Mouse (Mus musculus) testis, adult 2 months (tissue): ENCODE measurements around the gene Cyth3. TPM values are rescaled to one million over a fixed set of nuclear protein-coding genes. Genes with fewer than 3 reads are reported as not detected.

Experiments used
- H3K27ac ChIP-seq: fragments of 200-500 bp; 2 replicates; pipeline ENCODE4 v1.5.1; 2012; ENCODE audit warnings: low read depth, low read length; ENCODE audit not compliant: control insufficient read depth, insufficient read depth
- H3K27me3 ChIP-seq: fragments of 200-500 bp; 2 replicates; pipeline ENCODE4 v1.6.1; 2012; ENCODE audit warnings: mild to moderate bottlenecking, low read length, moderate library complexity; ENCODE audit not compliant: control insufficient read depth, insufficient read depth
- H3K36me3 ChIP-seq: fragments of 200-500 bp; 2 replicates; pipeline ENCODE4 v1.6.1; 2012; ENCODE audit warnings: mild to moderate bottlenecking, low read length; ENCODE audit not compliant: control insufficient read depth, insufficient read depth
- H3K4me1 ChIP-seq: fragments of 200-500 bp; 2 replicates; pipeline ENCODE4 v1.6.1; 2012; ENCODE audit warnings: low read length; ENCODE audit not compliant: control insufficient read depth, insufficient read depth
- H3K4me3 ChIP-seq: fragments of 200-500 bp; 2 replicates; pipeline ENCODE4 v1.5.1; 2012; ENCODE audit warnings: low read depth, mild to moderate bottlenecking, low read length, moderate library complexity, mixed read lengths; ENCODE audit not compliant: control insufficient read depth
- CTCF ChIP-seq: fragments of 200-500 bp; IDR thresholded peaks from 2 replicates; pipeline ENCODE4 v1.5.1; 2012; ENCODE audit warnings: low read depth, mild to moderate bottlenecking, inconsistent platforms, low read length, moderate library complexity; ENCODE audit not compliant: control insufficient read depth, insufficient read depth, insufficient replicate concordance
- POLR2A ChIP-seq: fragments of 200-500 bp; IDR thresholded peaks from 2 replicates; pipeline ENCODE4 v1.6.1; 2012; ENCODE audit warnings: low read depth, mild to moderate bottlenecking, inconsistent platforms, low read length, moderate library complexity; ENCODE audit not compliant: control insufficient read depth
- polyA plus RNA-seq: library from polyadenylated mRNA; depleted of rRNA; stranded (reverse); fragments of >200 nt; gene quantifications from 2 replicates; pipeline ENCODE4 v1.2.3, GENCODE M21; 2012; rRNA removed

The Cyth3 gene
- polyA plus RNA-seq, 1 experiment: 24.0 TPM

- peaks cover 5% of the 10 kb centered on the region for H3K4me1 ChIP-seq
- TF ChIP-seq CTCF (no peak), POLR2A (peak; percentile 98)
- peak overlapping the region; percentile 96 for H3K27ac ChIP-seq
- H3K36me3 ChIP-seq: peaks cover 8% of the 10 kb centered on the region
- no peaks in the 10 kb centered on the region for H3K27me3 ChIP-seq
- H3K4me3 ChIP-seq: peak overlapping the region; percentile 90
Observed at GRCm38 (mm10) chr5:143759554-143759953, 137.3 kb downstream of the Cyth3 start.

Other genes starting within 250 kb of the Cyth3 start
- 58.8 and 64.3 TPM in 2 replicates for gene Kdelr2, start 218.6 kb upstream of the Cyth3 start, polyA plus RNA-seq
- gene Daglb, start 157.9 kb upstream of the Cyth3 start, polyA plus RNA-seq: 1.4 and 1.7 TPM in 2 replicates
- 41.9 and 44.2 TPM in 2 replicates for gene Rac1, start 94.4 kb upstream of the Cyth3 start, polyA plus RNA-seq
- 33.0 and 35.8 TPM in 2 replicates for gene Usp42, start 109.8 kb downstream of the Cyth3 start, polyA plus RNA-seq
- 14.3 and 15.7 TPM in 2 replicates for gene Eif2ak1, start 195.3 kb downstream of the Cyth3 start, polyA plus RNA-seq